Mouse (Mus musculus) adrenal gland, adult 2 months (tissue): ENCODE data around the gene Nol9. TPM values are rescaled to one million over a fixed set of nuclear protein-coding genes. Genes with fewer than 3 reads are reported as not detected.
A peak's percentile ranks its signal among the peaks of the same experiment; 100 is the strongest.

Experiments
- DNase-seq: peaks from one replicate; pipeline ENCODE4 v3.0.0; 2021
- long read RNA-seq: library from polyadenylated mRNA; stranded (forward); transcript quantifications from one replicate; pipeline ENCODE4 v2.0.0, GENCODE M21; 2021
- polyA plus RNA-seq: library from polyadenylated mRNA; depleted of rRNA; stranded (reverse); fragments of >200 nt; gene quantifications from 2 replicates; pipeline ENCODE4 v1.2.3, GENCODE M21; 2012; rRNA removed
- total RNA-seq, 2 experiments: library from RNA; stranded (reverse); gene quantifications; 2 replicates each; pipeline ENCODE4 v1.2.3; 2021

Nol9 gene
- total RNA-seq (10 to 100 TPM; 16.8 to 30.6 TPM), polyA plus RNA-seq (21.3 and 27.4 TPM in 2 replicates)
- long read RNA-seq, partial matches to known transcripts, result 0 of 7 reads
- long read RNA-seq, other reads (novel, unspliced or antisense), result 3 of 7 reads

GRCm38 (mm10) chr4:152038985-152039830, at the start of gene Nol9:
Gene Nol9, plus strand, starts transcription at chr4:152039321.
- peak; percentile 94 for DNase-seq

GRCm38 (mm10) chr4:151992091-151992490, 47.0 kb upstream of the Nol9 start:
- no peak for DNase-seq

GRCm38 (mm10) chr4:151993035-151993434, 46.1 kb upstream of the Nol9 start:
- DNase-seq, result no peak

- DNase-seq, result peak; percentile 67
These were observed 44.6 kb upstream of the Nol9 start for GRCm38 (mm10) chr4:151994228-151995171.

- no peak for DNase-seq
These were observed 43.5 kb upstream of the Nol9 start for GRCm38 (mm10) chr4:151995371-151996172.

- peak; percentile 99 for DNase-seq
These were observed 42.8 kb upstream of the Nol9 start, which contains the start of gene Phf13 for GRCm38 (mm10) chr4:151996173-151996950. Gene Phf13, minus strand, starts transcription at chr4:151996258.

- DNase-seq, result no peak
These were observed 42.2 kb upstream of the Nol9 start for GRCm38 (mm10) chr4:151996951-151997222.

GRCm38 (mm10) chr4:151997701-151998100, 41.4 kb upstream of the Nol9 start:
- DNase-seq, result no peak

- DNase-seq, result no peak
These were observed 39.6 kb upstream of the Nol9 start for GRCm38 (mm10) chr4:151999481-151999880.

GRCm38 (mm10) chr4:152000906-152001305, 38.2 kb upstream of the Nol9 start:
- no peak for DNase-seq

- no peak for DNase-seq
These were observed 37.8 kb upstream of the Nol9 start for GRCm38 (mm10) chr4:152001335-152001734.

- no peak for DNase-seq
These were observed 37.1 kb upstream of the Nol9 start for GRCm38 (mm10) chr4:152002063-152002462.

- no peak for DNase-seq
These were observed 33.0 kb upstream of the Nol9 start for GRCm38 (mm10) chr4:152006137-152006536.

GRCm38 (mm10) chr4:152006812-152007211, 32.3 kb upstream of the Nol9 start:
- no peak for DNase-seq

GRCm38 (mm10) chr4:152007481-152008147, 31.5 kb upstream of the Nol9 start:
- no peak for DNase-seq

GRCm38 (mm10) chr4:152008148-152008500, 31.0 kb upstream of the Nol9 start:
- DNase-seq, result peak; percentile 33

- peak; percentile 97 for DNase-seq
These were observed 30.5 kb upstream of the Nol9 start, which contains the start of gene Klhl21 for GRCm38 (mm10) chr4:152008622-152009075. Gene Klhl21, plus strand, starts transcription at chr4:152008803.

GRCm38 (mm10) chr4:152009076-152010051, 29.8 kb upstream of the Nol9 start:
- DNase-seq, result peak; percentile 86

GRCm38 (mm10) chr4:152010091-152010706, 28.9 kb upstream of the Nol9 start:
- DNase-seq, result peak; percentile 85
